ENCODE assay signal across 7 mouse cellular contexts in the genomic region with DNA sequence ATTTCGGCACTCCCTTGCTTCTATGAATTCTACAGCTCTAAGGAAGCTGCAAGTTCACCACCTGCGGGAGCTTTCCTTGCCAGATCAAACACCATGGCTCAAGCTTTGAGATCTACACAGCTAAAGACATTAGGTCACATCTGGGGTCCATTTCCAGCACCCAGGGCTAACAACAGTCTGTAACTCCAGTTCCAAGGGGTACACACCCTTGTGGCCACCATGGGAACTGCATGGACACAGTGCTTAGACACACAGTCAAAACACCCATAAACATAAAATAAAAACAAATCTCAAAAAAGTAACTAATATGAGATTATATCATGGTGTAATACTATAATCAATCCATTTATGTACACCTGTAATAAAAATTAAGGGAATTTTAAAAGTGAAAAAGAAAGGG.
DNase-seq lines count a peak whose midpoint lies in the region; ATAC-seq and TF ChIP-seq lines count a peak whose summit lies in the region.

No protein-coding gene starts in this region.

- H3K79me2 ChIP-seq in liver, adult 2 months (ENCODE audit: control insufficient read depth, insufficient read depth, low read length), result no peaks in the 10 kb centered on the region

- peak; percentile 10 for DNase-seq in liver, adult 2 months (ENCODE audit: extremely low read depth, low read depth, low spot score)
- no peak for DNase-seq in liver, embryonic 11.5 days (ENCODE audit: low spot score)
- peak; percentile 55 for DNase-seq in ZHBTc4 (ENCODE audit: low read depth, low spot score)
- DNase-seq in spleen, adult 2 months (ENCODE audit: low read depth in 1 of 2, low spot score in 2 of 2), result peak; percentile 2 to 30
- no peak for DNase-seq in urinary bladder, postnatal 4 days (ENCODE audit: low spot score in 2 of 2)
- DNase-seq in layer of hippocampus, postnatal 36 days, result no peak

- no peak overlapping the region for H3K4me2 ChIP-seq in liver, embryonic 11.5 days

- no peak for TF ChIP-seq POLR2A in liver, adult 2 months (IDR thresholded peaks at IDR 0.05; ENCODE audit: extremely low read depth, insufficient read depth, low read length)
- TF ChIP-seq POLR2A in spleen, adult 2 months (IDR thresholded peaks at IDR 0.05; ENCODE audit: low read depth, low read length), result no peak

- no peak overlapping the region for H3K9ac ChIP-seq in liver, adult 2 months (ENCODE audit: low read depth, low read length)
- no peak overlapping the region for H3K9ac ChIP-seq in liver, embryonic 11.5 days (ENCODE audit: low read depth, low read length)

- H3K36me3 ChIP-seq in liver, adult 2 months (ENCODE audit: control insufficient read depth, insufficient read depth, low read length), result no peaks in the 10 kb centered on the region
- H3K36me3 ChIP-seq in liver, embryonic 11.5 days (ENCODE audit: control insufficient read depth, insufficient read depth, low read length), result no peaks in the 10 kb centered on the region
- no peaks in the 10 kb centered on the region for H3K36me3 ChIP-seq in spleen, adult 2 months (ENCODE audit: control insufficient read depth, insufficient read depth, low read length)

- WGBS in liver, adult 2 months, result 95% methylated on average over 2 of the region's 2 CpGs
- WGBS in liver, embryonic 11.5 days, result 79% methylated on average over 2 of the region's 2 CpGs
- 95% methylated on average over 2 of the region's 2 CpGs for WGBS in spleen, adult 2 months

- H3K9me3 ChIP-seq in liver, embryonic 11.5 days (ENCODE audit: control insufficient read depth, low read length), result no peaks in the 10 kb centered on the region

- no peak for ATAC-seq in liver, embryonic 11.5 days (replicated peaks; ENCODE audit: low FRiP score)
- peak; percentile 59 to 70; a peak in 3 of 4 replicates for ATAC-seq in hematopoietic stem cell, adult 5-6 weeks (replicated peaks in 1 of 2; ENCODE audit: insufficient read depth in 1 of 2, low FRiP score in 2 of 2, low TSS enrichment in 1 of 2, low read depth in 1 of 2, poor library complexity in 2 of 2, severe bottlenecking in 2 of 2)

- H3K4me1 ChIP-seq in liver, adult 2 months (ENCODE audit: control insufficient read depth, insufficient read depth, low read length), result no peaks in the 10 kb centered on the region
- no peaks in the 10 kb centered on the region for H3K4me1 ChIP-seq in liver, embryonic 11.5 days (replicated peaks; ENCODE audit: control insufficient read depth, insufficient read depth, low read length)
- H3K4me1 ChIP-seq in spleen, adult 2 months (ENCODE audit: control insufficient read depth, insufficient read depth, insufficient read length), result no peaks in the 10 kb centered on the region

- no peaks in the 10 kb centered on the region for H3K27me3 ChIP-seq in liver, adult 2 months (ENCODE audit: control insufficient read depth, insufficient read depth, low read length)
- no peaks in the 10 kb centered on the region for H3K27me3 ChIP-seq in liver, embryonic 11.5 days (replicated peaks; ENCODE audit: control insufficient read depth, insufficient read depth, low read length)
- H3K27me3 ChIP-seq in spleen, adult 2 months (ENCODE audit: control insufficient read depth, insufficient read depth, low read length), result no peaks in the 10 kb centered on the region

- H3K27ac ChIP-seq in liver, adult 2 months (replicated peaks; ENCODE audit: insufficient read depth, low read depth, low read length), result no peak overlapping the region
- H3K27ac ChIP-seq in liver, embryonic 11.5 days (ENCODE audit: low read depth, low read length), result no peak overlapping the region
- H3K27ac ChIP-seq in spleen, adult 2 months (ENCODE audit: insufficient read depth, low read length), result no peak overlapping the region

- H3K4me3 ChIP-seq in liver, adult 2 months (ENCODE audit: insufficient read depth, low read depth, low read length), result no peak overlapping the region
- H3K4me3 ChIP-seq in liver, embryonic 11.5 days (ENCODE audit: low read depth, low read length), result no peak overlapping the region
- no peak overlapping the region for H3K4me3 ChIP-seq in spleen, adult 2 months (ENCODE audit: extremely low read depth, insufficient read depth, insufficient read length)

- peak; percentile 66; the same call in 1 of the 2 replicates for TF ChIP-seq CTCF in liver, adult 2 months (IDR thresholded peaks at IDR 0.05; ENCODE audit: low read depth, low read length)
- TF ChIP-seq CTCF in spleen, adult 2 months (IDR thresholded peaks at IDR 0.05; ENCODE audit: extremely low read depth, insufficient read depth, insufficient read length, insufficient replicate concordance), result peak; percentile 33; the same call in 1 of the 2 replicates

Comparison
In these comparisons a context has a peak if more than half of its experiments do, and no peak if none do; other contexts are left out.
1. DNase-seq: peak in liver, adult 2 months (single experiment), ZHBTc4 (single experiment) and spleen, adult 2 months (2 of 2); none in liver, embryonic 11.5 days (single experiment), urinary bladder, postnatal 4 days (0 of 2) and layer of hippocampus, postnatal 36 days (0 of 2).